Mouse (Mus musculus): ENCODE results near the gene Itpkb.

Gene Itpkb

GRCm38 (mm10) chr1:180368112-180368511, 37.8 kb downstream of the Itpkb start:
- 85% methylated on average over 7 of the region's 7 CpGs for WGBS

GRCm38 (mm10) chr1:180368646-180369045, 38.4 kb downstream of the Itpkb start:
- WGBS: 68% methylated on average over 9 of the region's 9 CpGs

GRCm38 (mm10) chr1:180370858-180371652, 40.8 kb downstream of the Itpkb start:
- WGBS: 72% methylated on average over 10 of the region's 10 CpGs

GRCm38 (mm10) chr1:180372258-180372657, 42.0 kb downstream of the Itpkb start:
- 91% methylated on average over 5 of the region's 5 CpGs for WGBS

- WGBS: 89% methylated on average over 7 of the region's 7 CpGs
Measured at GRCm38 (mm10) chr1:180376598-180376997, 46.3 kb downstream of the Itpkb start.

- WGBS: 88% methylated on average over 3 of the region's 3 CpGs
Measured at GRCm38 (mm10) chr1:180379559-180379958, 49.3 kb downstream of the Itpkb start.

GRCm38 (mm10) chr1:180382358-180382757, 52.1 kb downstream of the Itpkb start:
- 49% methylated on average over 8 of the region's 8 CpGs for WGBS

GRCm38 (mm10) chr1:180383884-180384283, 53.6 kb downstream of the Itpkb start:
- WGBS: 96% methylated on average over 8 of the region's 8 CpGs

- 44% methylated on average over 10 of the region's 10 CpGs for WGBS
Measured at GRCm38 (mm10) chr1:180384486-180384885, 54.2 kb downstream of the Itpkb start.

GRCm38 (mm10) chr1:180385308-180385707, 55.0 kb downstream of the Itpkb start:
- WGBS: 82% methylated on average over 6 of the region's 6 CpGs

GRCm38 (mm10) chr1:180386951-180387749, 56.9 kb downstream of the Itpkb start:
- 7% methylated on average over 27 of the region's 27 CpGs for WGBS

- WGBS: 8% methylated on average over 11 of the region's 11 CpGs
Measured at GRCm38 (mm10) chr1:180387750-180388480, 57.6 kb downstream of the Itpkb start.

- WGBS: 38% methylated on average over 1 of the region's 1 CpGs
Measured at GRCm38 (mm10) chr1:180388481-180388880, 58.2 kb downstream of the Itpkb start.

GRCm38 (mm10) chr1:180389213-180389760, 59.0 kb downstream of the Itpkb start:
- WGBS: 91% methylated on average over 11 of the region's 11 CpGs

- 46% methylated on average over 3 of the region's 3 CpGs for WGBS
Measured at GRCm38 (mm10) chr1:180390321-180390731, 60.0 kb downstream of the Itpkb start.

GRCm38 (mm10) chr1:180390746-180391574, 60.7 kb downstream of the Itpkb start:
- 59% methylated on average over 10 of the region's 10 CpGs for WGBS

- 94% methylated on average over 4 of the region's 4 CpGs for WGBS
Measured at GRCm38 (mm10) chr1:180391575-180391945, 61.3 kb downstream of the Itpkb start.

GRCm38 (mm10) chr1:180392137-180392798, 62.0 kb downstream of the Itpkb start:
- WGBS: 86% methylated on average over 5 of the region's 5 CpGs

GRCm38 (mm10) chr1:180393017-180393797, 62.9 kb downstream of the Itpkb start:
- WGBS: 29% methylated on average over 9 of the region's 9 CpGs

- 81% methylated on average over 12 of the region's 12 CpGs for WGBS
Measured at GRCm38 (mm10) chr1:180393873-180394272, 63.6 kb downstream of the Itpkb start.

All from cerebral cortex, adult 2 months (tissue).